Mouse (Mus musculus): ENCODE results near the gene Becn1. TPM values are rescaled to one million over a fixed set of nuclear protein-coding genes. Genes with fewer than 3 reads are reported as not detected.

The Becn1 gene
- polyA plus RNA-seq, 1 experiment from 2014 or later = 72.3 TPM

DNA sequence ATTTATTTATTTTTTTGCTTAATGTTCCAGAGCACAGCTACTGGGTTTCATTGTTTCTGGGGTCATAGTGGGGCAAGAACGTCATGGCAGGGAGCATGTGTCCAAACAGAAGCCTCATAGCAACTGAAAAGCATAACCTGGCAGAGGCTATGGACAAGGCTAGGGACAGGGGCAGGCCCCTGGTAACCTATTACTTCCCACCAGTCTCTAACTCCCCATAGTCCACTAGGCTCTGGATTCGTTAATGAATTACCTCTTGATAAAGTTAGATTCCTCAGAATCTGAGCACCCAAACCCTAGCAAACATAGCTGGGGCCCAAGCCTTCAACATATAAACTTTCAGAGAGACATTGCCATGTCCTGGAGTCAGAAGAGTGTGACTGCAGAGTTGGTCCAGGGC is 51.1 kb downstream of the Becn1 start:
- Histone ChIP-seq H3K4me1 (ENCODE audit: insufficient read depth) (peaks cover 18% of the 10 kb centered on the region), H3K4me2 (ENCODE audit: low read depth, low read length) (no peak overlapping the region), H3K9me3 (ENCODE audit: low read length) (no peaks in the 10 kb centered on the region), H3K36me3 (replicated peaks; ENCODE audit: insufficient read depth, low read length) (peaks cover 3% of the 10 kb centered on the region; the same call in 1 of the 2 replicates), H3K9ac (replicated peaks) (no peak overlapping the region), H3K4me3 (ENCODE audit: low read depth, low read length) (no peak overlapping the region), H3K27me3 (ENCODE audit: insufficient read depth, low read length) (peaks cover 24% of the 10 kb centered on the region), H3K27ac (ENCODE audit: low read depth) (no peak overlapping the region)
- 65% methylated on average over 2 of the region's 2 CpGs for WGBS (ENCODE audit: insufficient replicate concordance)
- DNase-seq (no peak), ATAC-seq (no peak)
- no peak for TF ChIP-seq CTCF (IDR thresholded peaks at IDR 0.05; ENCODE audit: low read depth)
- TF ChIP-seq EP300 (IDR thresholded peaks at IDR 0.05; ENCODE audit: low read depth) = no peak

DNA sequence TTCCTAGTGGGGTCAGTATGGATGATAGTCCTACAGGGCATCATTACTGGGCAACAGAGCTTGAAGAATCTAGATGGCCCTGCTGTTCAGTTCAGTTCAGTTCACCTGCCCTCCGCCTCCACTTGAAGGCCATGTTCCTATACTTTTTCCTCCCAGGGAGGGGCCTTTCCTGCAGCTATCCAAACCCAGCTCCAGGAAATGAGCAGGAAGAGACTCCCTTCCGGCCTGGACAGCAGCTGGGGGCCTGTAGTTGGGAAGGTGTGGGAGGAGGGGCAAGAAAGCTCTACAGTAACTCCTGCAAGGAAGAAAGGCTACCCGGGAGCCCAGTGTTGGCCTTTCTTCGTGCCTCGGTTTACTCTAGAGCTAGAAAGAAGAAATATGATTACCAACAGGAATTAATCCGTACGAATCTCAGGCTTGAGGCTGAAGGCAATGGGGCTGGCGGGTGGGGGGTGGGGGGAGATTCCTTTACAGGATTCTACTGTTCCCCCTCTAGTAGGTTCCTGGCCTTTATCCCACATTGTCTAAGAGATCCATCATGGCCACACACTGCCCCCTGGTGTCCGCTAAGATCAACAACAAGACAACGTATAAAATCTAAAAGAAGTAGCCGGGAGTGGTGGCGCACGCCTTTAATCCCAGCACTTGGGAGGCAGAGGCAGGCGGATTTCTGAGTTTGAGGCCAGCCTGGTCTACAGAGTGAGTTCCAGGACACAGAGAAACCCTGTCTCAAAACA is 53.7 kb downstream of the Becn1 start:
- peaks cover 22% of the 10 kb centered on the region for H3K4me1 ChIP-seq (ENCODE audit: insufficient read depth)
- H3K36me3 ChIP-seq (replicated peaks; ENCODE audit: insufficient read depth, low read length) = no peaks in the 10 kb centered on the region
- peak overlapping the region; percentile 9; the same call in 1 of the 2 replicates for H3K27ac ChIP-seq (ENCODE audit: low read depth)
- H3K4me3 ChIP-seq (ENCODE audit: low read depth, low read length) = no peak overlapping the region
- H3K27me3 ChIP-seq (ENCODE audit: insufficient read depth, low read length) = peaks cover 34% of the 10 kb centered on the region
- peak; percentile 77 for DNase-seq
- no peaks in the 10 kb centered on the region for H3K9me3 ChIP-seq (ENCODE audit: low read length)
- ATAC-seq = peak; percentile 33
- no peak overlapping the region; the same call in 1 of the 2 replicates for H3K4me2 ChIP-seq (ENCODE audit: low read depth, low read length)
- TF ChIP-seq CTCF (IDR thresholded peaks at IDR 0.05; ENCODE audit: low read depth) = peak; percentile 83
- peak; percentile 18; the same call in 1 of the 2 replicates for TF ChIP-seq EP300 (IDR thresholded peaks at IDR 0.05; ENCODE audit: low read depth)
- 32% methylated on average over 14 of the region's 14 CpGs for WGBS (ENCODE audit: insufficient replicate concordance)
- no peak overlapping the region for H3K9ac ChIP-seq (replicated peaks)

DNA sequence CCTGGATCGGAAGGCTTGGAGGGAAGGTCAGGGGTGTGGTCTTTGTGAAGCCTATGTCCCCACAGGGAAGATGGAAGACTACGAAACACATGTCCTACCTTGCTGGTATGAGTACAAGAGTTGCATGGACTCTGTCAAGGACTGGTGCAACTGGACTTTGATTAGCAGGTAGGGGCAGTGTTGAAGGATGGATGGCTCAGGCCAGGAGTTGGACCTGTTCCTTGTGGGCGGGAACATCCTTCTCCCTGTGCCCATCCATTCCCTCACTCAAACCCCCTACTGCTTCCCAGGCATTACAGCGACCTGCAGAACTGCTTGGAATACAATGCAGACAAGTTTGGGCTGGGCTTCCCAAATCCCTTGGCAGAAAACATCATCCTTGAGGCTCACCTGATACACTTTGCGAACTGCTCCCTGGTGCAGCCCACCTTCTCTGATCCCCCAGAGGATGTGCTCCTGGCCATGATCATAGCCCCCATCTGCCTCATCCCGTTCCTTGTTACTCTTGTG is 54.5 kb downstream of the Becn1 start:
- Histone ChIP-seq H3K4me2 (ENCODE audit: low read depth, low read length) (peak overlapping the region; percentile 64; the same call in 1 of the 2 replicates), H3K36me3 (replicated peaks; ENCODE audit: insufficient read depth, low read length) (no peaks in the 10 kb centered on the region), H3K9me3 (ENCODE audit: low read length) (no peaks in the 10 kb centered on the region), H3K4me1 (ENCODE audit: insufficient read depth) (peaks cover 18% of the 10 kb centered on the region), H3K4me3 (ENCODE audit: low read depth, low read length) (peak overlapping the region; percentile 38; the same call in 1 of the 2 replicates), H3K27me3 (ENCODE audit: insufficient read depth, low read length) (peaks cover 34% of the 10 kb centered on the region), H3K27ac (ENCODE audit: low read depth) (peak overlapping the region; percentile 9; the same call in 1 of the 2 replicates), H3K9ac (replicated peaks) (no peak overlapping the region)
- TF ChIP-seq CTCF (IDR thresholded peaks at IDR 0.05; ENCODE audit: low read depth) (no peak), EP300 (IDR thresholded peaks at IDR 0.05; ENCODE audit: low read depth) (no peak)
- 83% methylated on average over 6 of the region's 6 CpGs for WGBS (ENCODE audit: insufficient replicate concordance)
- ATAC-seq (no peak), DNase-seq (no peak)

DNA sequence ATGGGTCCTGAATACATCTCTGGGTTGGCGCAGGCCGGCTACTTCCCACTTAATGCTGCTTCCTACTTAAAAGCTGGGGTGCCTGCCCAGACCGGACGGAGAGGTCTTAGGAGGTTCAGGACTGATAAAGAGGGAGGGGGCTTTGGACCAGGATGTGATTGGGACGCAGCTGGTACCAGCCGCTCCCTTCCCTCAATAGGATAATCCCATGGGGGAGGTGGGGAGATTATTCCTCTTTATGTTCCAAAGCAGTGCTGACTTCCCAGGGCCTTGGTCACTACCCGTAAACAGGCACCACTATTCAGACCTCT is 55.4 kb downstream of the Becn1 start:
- Histone ChIP-seq H3K4me2 (ENCODE audit: low read depth, low read length) (peak overlapping the region; percentile 64), H3K4me3 (ENCODE audit: low read depth, low read length) (peak overlapping the region; percentile 38), H3K27ac (ENCODE audit: low read depth) (peak overlapping the region; percentile 68), H3K36me3 (replicated peaks; ENCODE audit: insufficient read depth, low read length) (no peaks in the 10 kb centered on the region), H3K9me3 (ENCODE audit: low read length) (no peaks in the 10 kb centered on the region), H3K27me3 (ENCODE audit: insufficient read depth, low read length) (peaks cover 34% of the 10 kb centered on the region), H3K4me1 (ENCODE audit: insufficient read depth) (0 out of 2 replicates have a peak, but pooled peaks cover 17% of the 10 kb centered on the region), H3K9ac (replicated peaks) (peak overlapping the region; percentile 22)
- ATAC-seq (peak; percentile 28), DNase-seq (no peak)
- 17% methylated on average over 7 of the region's 7 CpGs for WGBS (ENCODE audit: insufficient replicate concordance)
- no peak for TF ChIP-seq EP300 (IDR thresholded peaks at IDR 0.05; ENCODE audit: low read depth)
- TF ChIP-seq CTCF (IDR thresholded peaks at IDR 0.05; ENCODE audit: low read depth) = no peak

DNA sequence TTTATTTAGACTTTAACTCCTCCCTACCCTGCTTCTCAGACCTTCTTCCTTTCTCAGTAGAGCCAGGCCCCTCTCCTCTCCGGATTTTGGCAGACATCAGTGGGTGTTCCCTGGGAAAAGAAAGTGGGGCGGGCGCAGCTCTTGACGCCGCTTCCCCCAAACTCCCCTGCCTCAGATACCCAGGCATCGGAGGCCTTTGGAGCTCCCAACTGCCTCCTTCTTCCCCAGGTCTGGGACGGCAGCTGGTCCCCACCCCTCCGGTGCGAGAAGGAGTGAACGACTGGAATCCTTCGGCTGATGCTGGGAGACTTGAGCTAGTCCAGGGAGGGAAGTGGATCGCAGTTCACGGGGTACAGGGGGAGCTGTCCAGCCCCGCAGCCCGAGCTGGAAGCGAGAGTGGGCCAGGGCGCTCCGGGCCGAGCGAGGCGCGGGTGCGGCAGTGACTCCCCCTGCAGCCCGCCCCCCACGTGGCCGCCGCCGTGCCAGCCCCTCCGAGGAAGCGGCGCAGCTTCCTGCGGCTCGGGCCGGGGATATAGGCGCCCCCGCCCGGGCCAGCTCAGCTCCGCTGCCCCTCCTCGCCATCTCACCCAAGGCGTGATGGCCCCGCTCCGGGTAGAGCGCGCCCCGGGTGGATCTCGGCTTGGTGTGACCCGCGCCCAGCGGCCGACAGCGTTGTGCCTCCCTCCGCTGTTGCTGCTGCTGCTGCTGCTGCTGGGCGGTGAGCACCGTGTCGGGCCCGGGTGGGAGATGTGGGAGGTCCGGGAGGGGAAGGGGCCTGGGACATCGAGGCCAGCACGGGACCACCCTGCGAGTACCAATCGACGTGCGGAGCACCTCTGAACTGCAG is 56.0 kb downstream of the Becn1 start, which contains the start of gene Ramp2:
Gene Ramp2 (plus strand): TSS at position 174 of the 847 bp plus-strand sequence.
- Histone ChIP-seq H3K27me3 (ENCODE audit: insufficient read depth, low read length) (peaks cover 34% of the 10 kb centered on the region), H3K9me3 (ENCODE audit: low read length) (no peaks in the 10 kb centered on the region), H3K36me3 (replicated peaks; ENCODE audit: insufficient read depth, low read length) (no peaks in the 10 kb centered on the region), H3K4me2 (ENCODE audit: low read depth, low read length) (peak within 1 kb of the TSS; percentile 64), H3K9ac (replicated peaks) (peak within 1 kb of the TSS; percentile 22), H3K4me1 (ENCODE audit: insufficient read depth) (0 out of 2 replicates have a peak, but pooled peaks cover 17% of the 10 kb centered on the region), H3K4me3 (ENCODE audit: low read depth, low read length) (peak within 1 kb of the TSS; percentile 38), H3K27ac (ENCODE audit: low read depth) (peak within 1 kb of the TSS; percentile 68)
- DNase-seq (peak; percentile 50), ATAC-seq (peak; percentile 58)
- 0 out of 2 replicates have a peak, but pooled peaks have one; percentile 5 for TF ChIP-seq CTCF (IDR thresholded peaks at IDR 0.05; ENCODE audit: low read depth)
- no peak for TF ChIP-seq EP300 (IDR thresholded peaks at IDR 0.05; ENCODE audit: low read depth)
- 4% methylated on average over 38 of the region's 63 CpGs for WGBS (ENCODE audit: insufficient replicate concordance)

DNA sequence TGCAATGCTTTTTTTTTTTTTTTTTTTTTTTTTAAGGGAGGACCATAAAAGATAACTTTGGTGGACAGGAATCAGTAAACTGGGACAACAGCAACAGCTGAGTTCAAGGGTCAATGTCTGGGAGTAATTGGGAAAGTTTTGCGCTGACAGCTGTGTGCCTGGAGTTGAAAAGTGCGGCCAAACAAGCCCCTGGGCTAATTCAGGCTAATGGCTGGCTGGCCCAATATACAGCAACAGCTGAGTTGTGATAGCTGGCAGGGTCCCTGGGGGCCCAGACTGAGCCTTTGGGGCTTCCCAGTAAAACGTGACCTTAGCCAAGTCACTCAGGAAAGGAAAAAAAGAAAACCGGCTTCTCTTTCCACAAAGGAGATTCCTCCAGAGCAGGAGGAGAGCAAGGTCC is 57.0 kb downstream of the Becn1 start:
- Histone ChIP-seq H3K27ac (ENCODE audit: low read depth) (no peak overlapping the region), H3K4me3 (ENCODE audit: low read depth, low read length) (no peak overlapping the region), H3K9ac (replicated peaks) (no peak overlapping the region), H3K27me3 (ENCODE audit: insufficient read depth, low read length) (peaks cover 34% of the 10 kb centered on the region), H3K4me2 (ENCODE audit: low read depth, low read length) (peak overlapping the region; percentile 64; the same call in 1 of the 2 replicates), H3K4me1 (ENCODE audit: insufficient read depth) (0 out of 2 replicates have a peak, but pooled peaks cover 17% of the 10 kb centered on the region), H3K36me3 (replicated peaks; ENCODE audit: insufficient read depth, low read length) (no peaks in the 10 kb centered on the region), H3K9me3 (ENCODE audit: low read length) (no peaks in the 10 kb centered on the region)
- DNase-seq (no peak), ATAC-seq (no peak)
- 53% methylated on average over 4 of the region's 4 CpGs for WGBS (ENCODE audit: insufficient replicate concordance)
- no peak for TF ChIP-seq CTCF (IDR thresholded peaks at IDR 0.05; ENCODE audit: low read depth)
- no peak for TF ChIP-seq EP300 (IDR thresholded peaks at IDR 0.05; ENCODE audit: low read depth)
